Mouse (Mus musculus): Measurements from ENCODE around the gene Asic3. TPM values are rescaled to one million over a fixed set of nuclear protein-coding genes. Genes with fewer than 3 reads are reported as not detected.
A peak's percentile ranks its signal among the peaks of the same experiment; 100 is the strongest.

Gene Asic3
- polyA plus RNA-seq, 1 experiment, result not detected

- Histone ChIP-seq H3K9me3 (replicated peaks; ENCODE audit: control insufficient read depth, insufficient read depth, low read length, poor library complexity, severe bottlenecking) (no peaks in the 10 kb centered on the region), H3K4me3 (ENCODE audit: low read depth, low read length) (no peak overlapping the region), H3K27ac (ENCODE audit: insufficient read depth, low read length) (no peak overlapping the region), H3K4me1 (ENCODE audit: control insufficient read depth, insufficient read depth, low read length) (peaks cover 2% of the 10 kb centered on the region), H3K36me3 (ENCODE audit: control insufficient read depth, insufficient read depth, low read length, poor library complexity, severe bottlenecking) (no peaks in the 10 kb centered on the region; the same call in 1 of the 2 replicates), H3K9ac (ENCODE audit: low read depth, poor library complexity, severe bottlenecking) (no peak overlapping the region), H3K27me3 (ENCODE audit: control insufficient read depth, insufficient read depth, low read length, poor library complexity, severe bottlenecking) (no peaks in the 10 kb centered on the region)
- no peak for TF ChIP-seq CTCF (IDR thresholded peaks at IDR 0.05; ENCODE audit: low read depth, low read length)
- no peak for TF ChIP-seq POLR2A (IDR thresholded peaks at IDR 0.05; ENCODE audit: insufficient read depth, low read length)
- no peak for TF ChIP-seq EP300 (IDR thresholded peaks at IDR 0.05; ENCODE audit: insufficient read depth, low read depth, low read length)
Measured at GRCm38 (mm10) chr5:24441187-24441586, 28.0 kb downstream of the Asic3 start.

GRCm38 (mm10) chr5:24442029-24442428, 28.8 kb downstream of the Asic3 start:
- Histone ChIP-seq H3K4me1 (ENCODE audit: control insufficient read depth, insufficient read depth, low read length) (peaks cover 2% of the 10 kb centered on the region), H3K9ac (ENCODE audit: low read depth, poor library complexity, severe bottlenecking) (no peak overlapping the region), H3K9me3 (replicated peaks; ENCODE audit: control insufficient read depth, insufficient read depth, low read length, poor library complexity, severe bottlenecking) (no peaks in the 10 kb centered on the region), H3K27ac (ENCODE audit: insufficient read depth, low read length) (no peak overlapping the region), H3K36me3 (ENCODE audit: control insufficient read depth, insufficient read depth, low read length, poor library complexity, severe bottlenecking) (no peaks in the 10 kb centered on the region; the same call in 1 of the 2 replicates), H3K27me3 (ENCODE audit: control insufficient read depth, insufficient read depth, low read length, poor library complexity, severe bottlenecking) (no peaks in the 10 kb centered on the region), H3K4me3 (ENCODE audit: low read depth, low read length) (no peak overlapping the region)
- TF ChIP-seq EP300 (IDR thresholded peaks at IDR 0.05; ENCODE audit: insufficient read depth, low read depth, low read length) (no peak), POLR2A (IDR thresholded peaks at IDR 0.05; ENCODE audit: insufficient read depth, low read length) (no peak), CTCF (IDR thresholded peaks at IDR 0.05; ENCODE audit: low read depth, low read length) (no peak)

GRCm38 (mm10) chr5:24443204-24443603, 30.0 kb downstream of the Asic3 start:
- Histone ChIP-seq H3K27me3 (ENCODE audit: control insufficient read depth, insufficient read depth, low read length, poor library complexity, severe bottlenecking) (no peaks in the 10 kb centered on the region), H3K4me1 (ENCODE audit: control insufficient read depth, insufficient read depth, low read length) (peaks cover 2% of the 10 kb centered on the region), H3K9ac (ENCODE audit: low read depth, poor library complexity, severe bottlenecking) (no peak overlapping the region), H3K27ac (ENCODE audit: insufficient read depth, low read length) (no peak overlapping the region), H3K9me3 (replicated peaks; ENCODE audit: control insufficient read depth, insufficient read depth, low read length, poor library complexity, severe bottlenecking) (no peaks in the 10 kb centered on the region), H3K4me3 (ENCODE audit: low read depth, low read length) (no peak overlapping the region), H3K36me3 (ENCODE audit: control insufficient read depth, insufficient read depth, low read length, poor library complexity, severe bottlenecking) (no peaks in the 10 kb centered on the region; the same call in 1 of the 2 replicates)
- TF ChIP-seq EP300 (IDR thresholded peaks at IDR 0.05; ENCODE audit: insufficient read depth, low read depth, low read length) (no peak), POLR2A (IDR thresholded peaks at IDR 0.05; ENCODE audit: insufficient read depth, low read length) (no peak), CTCF (IDR thresholded peaks at IDR 0.05; ENCODE audit: low read depth, low read length) (no peak)

GRCm38 (mm10) chr5:24443927-24444326, 30.7 kb downstream of the Asic3 start:
- H3K27ac ChIP-seq (ENCODE audit: insufficient read depth, low read length), result no peak overlapping the region
- no peak for TF ChIP-seq EP300 (IDR thresholded peaks at IDR 0.05; ENCODE audit: insufficient read depth, low read depth, low read length)
- no peak for TF ChIP-seq POLR2A (IDR thresholded peaks at IDR 0.05; ENCODE audit: insufficient read depth, low read length)
- no peak for TF ChIP-seq CTCF (IDR thresholded peaks at IDR 0.05; ENCODE audit: low read depth, low read length)

DNA sequence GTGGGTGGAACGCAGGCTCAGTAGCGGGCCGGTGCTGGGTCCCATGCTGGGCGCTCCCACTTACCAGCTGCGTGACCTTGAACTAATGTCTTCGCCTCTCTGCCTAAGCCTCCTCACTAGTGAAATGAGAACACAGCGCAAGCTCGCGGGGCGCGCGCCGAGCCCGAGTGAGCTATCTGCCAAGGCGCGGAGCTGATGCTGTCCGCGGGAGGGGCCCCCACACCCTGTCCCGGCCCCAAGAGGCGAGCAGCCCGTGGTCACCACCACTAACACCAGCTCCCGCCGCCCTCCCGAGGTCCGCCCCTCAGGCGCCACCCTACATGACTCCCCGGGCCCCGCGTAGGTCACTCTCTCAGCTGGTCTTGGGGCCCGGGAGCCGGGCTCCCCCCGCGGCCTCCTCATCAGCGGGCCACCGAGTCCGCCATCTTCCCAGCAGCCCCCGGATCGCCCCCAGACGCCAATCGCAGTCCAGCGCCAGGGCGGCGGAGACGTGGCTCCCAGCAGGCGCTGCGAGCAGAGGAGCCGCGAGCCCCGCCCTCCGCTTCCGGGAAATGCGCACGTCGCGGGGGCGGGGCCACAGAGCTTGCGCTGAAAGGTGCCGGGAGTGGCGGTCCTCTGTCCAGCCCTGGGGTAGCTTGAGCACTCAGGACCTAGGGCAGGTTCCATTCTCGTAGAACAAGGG, 31.7 kb downstream of the Asic3 start, which contains the start of gene Fastk:
TSS of gene Fastk (minus strand) at position 542 of the 682 bp plus-strand sequence.
- TF ChIP-seq POLR2A (IDR thresholded peaks at IDR 0.05; ENCODE audit: insufficient read depth, low read length) (peak; percentile 24), EP300 (IDR thresholded peaks at IDR 0.05; ENCODE audit: insufficient read depth, low read depth, low read length) (no peak)
- Histone ChIP-seq H3K27ac (ENCODE audit: insufficient read depth, low read length) (0 out of 2 replicates have a peak within 1 kb of the TSS, but pooled peaks have one; percentile 10), H3K9ac (ENCODE audit: low read depth, poor library complexity, severe bottlenecking) (peak within 1 kb of the TSS; percentile 92), H3K4me3 (ENCODE audit: low read depth, low read length) (peak within 1 kb of the TSS; percentile 91), H3K4me1 (ENCODE audit: control insufficient read depth, insufficient read depth, low read length) (peaks cover 2% of the 10 kb centered on the region), H3K36me3 (ENCODE audit: control insufficient read depth, insufficient read depth, low read length, poor library complexity, severe bottlenecking) (no peaks in the 10 kb centered on the region; the same call in 1 of the 2 replicates), H3K27me3 (ENCODE audit: control insufficient read depth, insufficient read depth, low read length, poor library complexity, severe bottlenecking) (no peaks in the 10 kb centered on the region), H3K9me3 (replicated peaks; ENCODE audit: control insufficient read depth, insufficient read depth, low read length, poor library complexity, severe bottlenecking) (no peaks in the 10 kb centered on the region)

More at GRCm38 (mm10) chr5:24443927-24444326, 30.7 kb downstream of the Asic3 start:
- Histone ChIP-seq H3K9ac (ENCODE audit: low read depth, poor library complexity, severe bottlenecking) (peak overlapping the region; percentile 92), H3K27me3 (ENCODE audit: control insufficient read depth, insufficient read depth, low read length, poor library complexity, severe bottlenecking) (no peaks in the 10 kb centered on the region), H3K9me3 (replicated peaks; ENCODE audit: control insufficient read depth, insufficient read depth, low read length, poor library complexity, severe bottlenecking) (no peaks in the 10 kb centered on the region), H3K4me3 (ENCODE audit: low read depth, low read length) (peak overlapping the region; percentile 17; the same call in 1 of the 2 replicates), H3K36me3 (ENCODE audit: control insufficient read depth, insufficient read depth, low read length, poor library complexity, severe bottlenecking) (no peaks in the 10 kb centered on the region; the same call in 1 of the 2 replicates), H3K4me1 (ENCODE audit: control insufficient read depth, insufficient read depth, low read length) (peaks cover 2% of the 10 kb centered on the region)

- H3K27me3 ChIP-seq (ENCODE audit: control insufficient read depth, insufficient read depth, low read length, poor library complexity, severe bottlenecking), result no peaks in the 10 kb centered on the region
- H3K4me1 ChIP-seq (ENCODE audit: control insufficient read depth, insufficient read depth, low read length), result peaks cover 2% of the 10 kb centered on the region
- TF ChIP-seq POLR2A (IDR thresholded peaks at IDR 0.05; ENCODE audit: insufficient read depth, low read length) (no peak), CTCF (IDR thresholded peaks at IDR 0.05; ENCODE audit: low read depth, low read length) (no peak), EP300 (IDR thresholded peaks at IDR 0.05; ENCODE audit: insufficient read depth, low read depth, low read length) (no peak)
- H3K9ac ChIP-seq (ENCODE audit: low read depth, poor library complexity, severe bottlenecking), result peak overlapping the region; percentile 41; the same call in 1 of the 2 replicates
- no peak overlapping the region for H3K27ac ChIP-seq (ENCODE audit: insufficient read depth, low read length)
- H3K36me3 ChIP-seq (ENCODE audit: control insufficient read depth, insufficient read depth, low read length, poor library complexity, severe bottlenecking), result no peaks in the 10 kb centered on the region
- H3K9me3 ChIP-seq (replicated peaks; ENCODE audit: control insufficient read depth, insufficient read depth, low read length, poor library complexity, severe bottlenecking), result no peaks in the 10 kb centered on the region
- H3K4me3 ChIP-seq (ENCODE audit: low read depth, low read length), result peak overlapping the region; percentile 48
Measured at GRCm38 (mm10) chr5:24445428-24446080, 32.4 kb downstream of the Asic3 start.
